ENCODE assay signal across 11 mouse cellular contexts in the genomic region with DNA sequence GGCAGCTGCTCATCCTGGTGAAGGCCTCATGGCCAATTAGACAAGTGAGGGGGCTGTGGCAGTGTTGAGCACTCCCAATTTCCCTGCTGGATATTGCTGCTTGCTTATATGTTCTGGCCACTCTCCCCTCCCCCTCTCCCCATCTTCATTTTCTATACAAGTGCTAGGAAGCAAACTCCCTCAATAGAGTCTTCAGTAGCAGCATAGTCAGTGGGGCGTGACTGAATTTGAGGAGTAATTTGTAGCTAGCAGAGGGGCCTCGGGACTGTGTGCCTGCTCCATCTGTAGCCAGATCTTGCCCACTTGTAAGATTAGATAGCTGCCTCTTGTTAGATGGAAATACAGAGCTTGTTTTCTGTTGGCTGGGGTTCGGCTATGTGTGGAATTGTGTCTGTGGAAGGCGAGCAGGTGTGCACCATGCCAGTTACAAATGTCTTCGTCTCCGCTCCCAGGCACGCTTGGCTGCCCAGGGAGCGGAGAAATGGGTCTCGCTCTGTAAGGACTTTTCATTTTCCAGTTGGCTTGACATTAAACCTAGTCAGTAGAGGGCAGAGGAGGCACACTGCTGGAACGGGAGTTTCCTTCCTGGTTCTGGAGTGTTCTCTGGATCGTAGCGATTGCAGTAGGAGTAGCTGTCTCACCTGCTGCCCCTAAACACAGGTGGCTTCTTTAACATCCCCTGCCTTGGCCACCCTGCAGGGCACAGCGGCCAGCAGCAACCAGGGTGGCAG.
DNase-seq lines count a peak whose midpoint lies in the region; ATAC-seq lines count a peak whose summit lies in the region.
"Had no signal": no experiment of that assay in that cellular context is flagged by ENCODE, and none has a peak within 500 bp of the region (broad histone marks: within the 10 kb centered on the region; RNA-seq: fewer than 3 reads in every experiment).

No protein-coding gene starts in this region.

- H3K4me2 ChIP-seq in forebrain, embryonic 11.5 days (ENCODE audit: low read depth, low read length, severe bottlenecking) = no peak overlapping the region
- no peak overlapping the region for H3K4me2 ChIP-seq in heart, embryonic 11.5 days
- H3K4me2 ChIP-seq: embryonic facial prominence, embryonic 13.5 days had no signal

- no peak overlapping the region for H3K4me3 ChIP-seq in forebrain, embryonic 11.5 days (ENCODE audit: low read depth, low read length)
- no peak overlapping the region for H3K4me3 ChIP-seq in heart, embryonic 11.5 days (ENCODE audit: low read depth, low read length)
- H3K4me3 ChIP-seq in heart, embryonic 10.5 days = no peak overlapping the region
- H3K4me3 ChIP-seq: embryonic facial prominence, embryonic 13.5 days had no signal

- H3K9me3 ChIP-seq in forebrain, embryonic 11.5 days (ENCODE audit: control insufficient read depth, low read length) = no peaks in the 10 kb centered on the region
- H3K9me3 ChIP-seq in heart, embryonic 11.5 days (replicated peaks; ENCODE audit: control insufficient read depth, low read length) = no peaks in the 10 kb centered on the region
- H3K9me3 ChIP-seq in heart, embryonic 10.5 days = no peaks in the 10 kb centered on the region
- H3K9me3 ChIP-seq: embryonic facial prominence, embryonic 13.5 days had no signal

- 42% methylated on average over 13 of the region's 13 CpGs for WGBS in forebrain, embryonic 11.5 days
- WGBS in heart, embryonic 11.5 days (ENCODE audit: insufficient replicate concordance) = 67% methylated on average over 13 of the region's 13 CpGs
- WGBS in heart, embryonic 10.5 days = 72% methylated on average over 13 of the region's 13 CpGs

- H3K4me1 ChIP-seq in forebrain, embryonic 11.5 days (replicated peaks; ENCODE audit: control insufficient read depth, insufficient read depth, low read length) = peaks cover 7% of the 10 kb centered on the region
- H3K4me1 ChIP-seq in heart, embryonic 11.5 days (ENCODE audit: control insufficient read depth, insufficient read depth, low read length) = no peaks in the 10 kb centered on the region
- no peaks in the 10 kb centered on the region for H3K4me1 ChIP-seq in heart, embryonic 10.5 days
- H3K4me1 ChIP-seq: embryonic facial prominence, embryonic 13.5 days had no signal

- ATAC-seq in forebrain, embryonic 11.5 days (replicated peaks; ENCODE audit: low FRiP score) = no peak
- no peak for ATAC-seq in heart, embryonic 11.5 days (replicated peaks; ENCODE audit: insufficient number of reproducible peaks, low FRiP score, low TSS enrichment)

- H3K27me3 ChIP-seq in forebrain, embryonic 11.5 days (ENCODE audit: control insufficient read depth, insufficient read depth, low read length) = no peaks in the 10 kb centered on the region
- H3K27me3 ChIP-seq in heart, embryonic 11.5 days (ENCODE audit: control insufficient read depth, insufficient read depth, low read length) = no peaks in the 10 kb centered on the region
- peaks cover 12% of the 10 kb centered on the region for H3K27me3 ChIP-seq in heart, embryonic 10.5 days (ENCODE audit: insufficient read depth, poor library complexity, severe bottlenecking)

- peak overlapping the region; percentile 25; the same call in 1 of the 2 replicates for H3K27ac ChIP-seq in forebrain, embryonic 11.5 days (ENCODE audit: low read depth, low read length)
- no peak overlapping the region for H3K27ac ChIP-seq in heart, embryonic 11.5 days (ENCODE audit: low read depth, low read length)
- no peak overlapping the region for H3K27ac ChIP-seq in heart, embryonic 10.5 days
- H3K27ac ChIP-seq: embryonic facial prominence, embryonic 13.5 days had no signal

- H3K36me3 ChIP-seq in forebrain, embryonic 11.5 days (ENCODE audit: control insufficient read depth, insufficient read depth, low read length) = no peaks in the 10 kb centered on the region
- no peaks in the 10 kb centered on the region for H3K36me3 ChIP-seq in heart, embryonic 11.5 days (ENCODE audit: control insufficient read depth, insufficient read depth, low read length)
- no peaks in the 10 kb centered on the region for H3K36me3 ChIP-seq in heart, embryonic 10.5 days
- H3K36me3 ChIP-seq: embryonic facial prominence, embryonic 13.5 days had no signal

- DNase-seq in kidney, adult 9 months = peak; percentile 10
- no peak for DNase-seq in kidney, adult 18-20 months
- DNase-seq in right cerebral cortex, adult 18-20 months = peak; percentile 13
- DNase-seq in right cerebral cortex, postnatal 14 days = no peak
- no peak for DNase-seq in forebrain, embryonic 11.5 days (ENCODE audit: low spot score)
- DNase-seq in right cerebral cortex, postnatal 4 days = peak; percentile 8
- DNase-seq in heart, embryonic 10.5 days (ENCODE audit: low spot score) = no peak
- DNase-seq: gastrocnemius, postnatal 14 days; heart, postnatal 36 days had no signal

- H3K9ac ChIP-seq in forebrain, embryonic 11.5 days (ENCODE audit: low read length) = no peak overlapping the region
- no peak overlapping the region for H3K9ac ChIP-seq in heart, embryonic 11.5 days (ENCODE audit: low read depth, low read length)
- H3K9ac ChIP-seq: embryonic facial prominence, embryonic 13.5 days had no signal

Comparison
In these comparisons a context has a peak if more than half of its experiments do, and no peak if none do; other contexts are left out.
1. DNase-seq: peak in kidney, adult 9 months (single experiment), right cerebral cortex, adult 18-20 months (single experiment) and right cerebral cortex, postnatal 4 days (single experiment); none in kidney, adult 18-20 months (single experiment), right cerebral cortex, postnatal 14 days (single experiment), forebrain, embryonic 11.5 days (single experiment) and heart, embryonic 10.5 days (single experiment).